Mouse (Mus musculus) thymus, postnatal 0 days (tissue): ENCODE data around the gene Osbp2. TPM values are rescaled to one million over a fixed set of nuclear protein-coding genes. Genes with fewer than 3 reads are reported as not detected.

Experiments used
- DNase-seq: peaks from one replicate; pipeline ENCODE4 v3.0.0-alpha.2; 2015; ENCODE audit warnings: low spot score
- polyA plus RNA-seq: library from polyadenylated mRNA; unstranded; fragments of >200 nt; fragmentation: Nextera tagmentation; extraction: Ambion mirVana; gene quantifications from 2 replicates; pipeline ENCODE4 v1.2.1, GENCODE M21; 2015

Gene Osbp2
- polyA plus RNA-seq, 1 experiment from 2014 or later: 0.10 TPM

DNA sequence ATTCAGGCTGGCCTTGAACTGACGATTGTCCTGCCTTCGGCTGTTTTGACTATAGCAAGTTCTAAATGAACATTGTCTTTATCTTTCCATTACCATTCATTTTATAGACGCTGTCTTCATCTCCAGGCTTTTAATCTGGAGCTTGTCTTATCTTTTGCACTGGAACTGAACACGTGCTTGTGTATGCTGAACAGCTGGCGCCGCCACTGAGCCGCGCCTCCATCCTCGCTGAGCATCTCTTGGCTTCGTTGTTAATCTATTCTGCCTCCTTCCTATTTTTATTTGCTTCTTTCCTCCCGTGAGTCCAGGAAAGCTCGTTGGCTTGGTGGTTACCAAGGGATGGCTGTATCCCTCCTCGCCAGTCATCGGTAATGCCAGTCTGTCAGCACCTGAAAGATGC is 153.5 kb downstream of the Osbp2 start:
- no peak for DNase-seq

DNA sequence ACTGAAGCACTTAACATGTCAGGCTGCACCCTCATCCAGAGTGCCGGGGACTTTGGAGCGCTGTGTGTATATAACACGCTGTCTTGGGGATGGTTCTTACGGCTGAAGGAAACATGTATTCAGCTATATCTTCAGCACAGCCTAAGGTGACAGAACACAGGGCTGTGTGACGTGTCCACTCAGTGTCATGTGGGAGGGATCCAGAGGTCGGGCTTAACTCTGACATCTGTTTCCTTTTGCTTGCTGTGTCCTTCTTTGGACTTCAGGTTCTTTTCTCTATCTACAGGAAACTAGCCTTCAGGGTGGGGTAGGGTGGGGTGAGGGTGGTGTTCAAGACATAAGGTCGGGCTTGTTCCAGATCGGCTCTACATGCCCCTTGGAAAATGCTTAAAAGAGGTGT is 156.6 kb downstream of the Osbp2 start:
- DNase-seq: no peak

DNA sequence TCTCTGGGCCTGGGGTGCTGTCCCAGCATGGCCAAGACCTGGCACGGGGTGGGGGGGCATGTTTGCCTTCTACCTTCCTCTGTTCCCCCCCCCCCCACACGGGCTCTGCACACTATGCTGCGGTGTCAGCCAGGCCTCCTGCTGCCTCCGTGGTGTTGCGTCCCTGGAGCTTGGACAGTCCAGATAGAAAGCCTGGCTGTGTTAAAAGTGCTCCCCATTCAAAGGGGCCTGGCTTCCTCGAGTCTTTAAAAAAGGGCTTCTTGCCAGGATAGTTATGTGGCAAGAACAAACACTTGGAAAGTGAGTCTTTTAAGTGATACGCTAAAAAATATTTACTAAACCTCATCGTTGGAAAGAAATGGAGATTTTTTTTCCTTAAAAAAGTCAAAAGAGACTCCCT is 159.3 kb downstream of the Osbp2 start:
- no peak for DNase-seq

DNA sequence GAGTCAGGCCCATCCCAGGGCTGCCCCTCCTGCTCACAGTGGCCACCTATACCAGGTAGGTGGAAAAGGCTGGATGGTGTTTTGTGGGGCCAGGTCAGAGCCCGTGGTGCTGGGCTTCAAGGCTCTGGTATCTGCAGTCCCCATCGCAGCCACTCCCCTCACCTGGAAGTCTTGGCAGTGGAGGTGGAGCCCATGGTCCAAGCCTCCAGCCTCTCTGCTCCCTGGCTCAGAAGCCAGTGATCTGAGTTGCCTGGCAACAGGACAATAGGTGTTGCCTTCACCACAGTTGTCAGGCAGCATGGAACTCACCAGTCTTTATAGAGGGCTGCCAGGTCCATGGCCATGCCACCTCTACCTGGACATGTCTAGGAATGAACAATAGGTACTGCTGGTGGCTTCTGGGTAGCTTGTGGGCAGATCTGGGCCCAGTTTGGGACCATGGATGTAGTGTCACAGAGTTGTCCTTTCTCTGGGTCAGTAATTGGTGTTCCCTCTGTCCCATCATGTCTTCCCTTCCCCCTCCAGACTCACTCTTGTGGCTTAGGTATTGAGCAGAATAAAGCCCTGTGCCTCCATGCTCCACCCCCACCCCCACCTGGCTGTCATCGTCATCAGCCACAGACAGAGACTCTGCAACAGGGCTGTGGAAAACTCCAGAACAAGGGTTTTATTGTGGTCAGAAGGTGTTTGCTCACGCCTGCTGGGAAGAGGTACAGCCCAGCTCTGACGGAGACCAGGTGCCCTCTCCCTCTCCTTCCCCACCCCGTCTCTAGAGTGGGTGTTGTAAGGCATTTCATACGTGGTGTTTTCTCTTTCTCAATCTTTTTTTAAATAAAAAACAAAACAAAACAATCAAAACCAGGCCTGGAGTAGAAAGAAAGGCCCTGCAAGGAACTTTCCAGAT is 160.4 kb downstream of the Osbp2 start:
- peak; percentile 2 for DNase-seq

DNA sequence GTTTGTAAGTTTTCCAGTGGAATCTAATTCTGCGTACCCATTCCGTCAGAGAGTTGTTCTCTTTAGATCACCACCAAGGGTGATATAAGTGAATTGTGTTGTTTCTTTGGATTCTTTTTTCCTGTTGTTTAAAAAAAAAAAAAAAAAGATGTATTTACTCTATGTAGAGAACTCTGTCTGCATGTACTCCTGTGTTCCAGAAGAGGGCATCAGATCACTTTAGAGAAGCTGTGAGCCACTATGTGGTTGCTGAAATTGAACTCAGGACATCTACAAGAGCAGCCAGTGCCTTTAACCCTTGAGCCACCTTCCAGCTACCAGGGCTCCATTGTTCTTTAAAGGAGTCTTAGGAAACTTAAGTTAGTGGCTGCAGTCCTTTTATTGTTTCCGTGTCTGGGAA is 166.3 kb downstream of the Osbp2 start:
- DNase-seq: no peak

DNA sequence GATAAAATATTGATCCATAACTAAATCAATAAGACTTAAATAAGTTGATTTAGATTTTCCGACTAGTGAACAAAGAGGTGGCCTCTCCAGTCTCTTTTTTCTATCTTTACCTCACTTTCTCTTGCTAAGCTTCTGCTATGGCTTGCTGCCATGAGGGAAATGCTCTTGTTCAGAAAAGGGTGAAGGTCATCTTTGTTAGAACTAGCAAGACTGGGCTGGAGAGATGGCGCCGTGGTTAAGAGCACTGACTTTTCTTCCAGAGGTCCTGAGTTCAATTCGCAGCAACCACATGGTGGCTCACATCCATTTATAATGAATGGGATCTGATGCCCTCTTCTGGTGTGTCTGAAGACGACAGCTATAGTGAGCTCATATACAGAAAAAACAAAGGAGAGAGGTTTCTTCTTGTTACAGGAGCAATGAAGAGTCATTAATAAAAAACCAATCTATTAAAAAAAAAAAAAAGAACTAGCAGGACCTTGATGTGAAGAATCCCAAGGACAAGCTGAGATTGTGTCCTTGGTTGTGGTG is 167.6 kb downstream of the Osbp2 start:
- no peak for DNase-seq

DNA sequence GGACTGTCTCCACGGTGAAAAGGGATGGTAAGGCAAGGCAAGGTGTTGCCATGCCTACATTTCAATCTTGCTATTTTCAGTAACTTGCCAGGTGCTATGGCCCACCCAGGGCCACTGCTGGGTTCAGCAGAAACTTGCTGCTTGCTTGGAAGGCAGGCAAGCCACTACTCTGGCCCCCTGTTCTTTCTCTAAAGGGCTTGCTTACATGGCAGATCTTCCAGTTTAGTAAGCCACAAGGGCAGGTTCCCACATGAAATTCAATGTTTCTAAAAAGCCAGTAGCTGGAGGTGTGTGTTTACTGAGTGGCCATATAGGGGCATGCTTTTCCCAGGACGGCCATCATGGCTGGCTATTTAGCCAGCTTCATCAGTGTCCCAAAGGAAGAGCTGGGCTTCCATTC is 172.0 kb downstream of the Osbp2 start:
- no peak for DNase-seq

DNA sequence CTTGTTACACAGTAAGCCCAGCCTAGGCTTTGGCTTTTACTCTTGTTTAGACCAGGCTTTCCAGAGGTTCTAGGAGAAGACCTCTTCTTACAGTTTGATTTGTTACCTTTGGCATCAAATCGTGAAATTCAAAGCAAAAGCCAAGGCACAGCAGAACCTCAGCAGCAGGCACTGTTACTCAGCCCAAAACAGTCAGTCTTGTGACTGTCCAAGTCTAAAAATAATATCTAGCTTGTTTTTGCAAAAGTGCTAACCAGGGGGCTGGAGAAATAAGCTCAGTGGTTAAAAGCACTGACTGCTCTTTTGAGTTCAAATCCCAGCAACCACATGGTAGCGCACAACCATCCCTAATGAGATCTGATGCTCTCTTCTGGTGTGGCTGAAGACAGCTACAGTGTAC is 176.8 kb downstream of the Osbp2 start:
- DNase-seq: no peak

DNA sequence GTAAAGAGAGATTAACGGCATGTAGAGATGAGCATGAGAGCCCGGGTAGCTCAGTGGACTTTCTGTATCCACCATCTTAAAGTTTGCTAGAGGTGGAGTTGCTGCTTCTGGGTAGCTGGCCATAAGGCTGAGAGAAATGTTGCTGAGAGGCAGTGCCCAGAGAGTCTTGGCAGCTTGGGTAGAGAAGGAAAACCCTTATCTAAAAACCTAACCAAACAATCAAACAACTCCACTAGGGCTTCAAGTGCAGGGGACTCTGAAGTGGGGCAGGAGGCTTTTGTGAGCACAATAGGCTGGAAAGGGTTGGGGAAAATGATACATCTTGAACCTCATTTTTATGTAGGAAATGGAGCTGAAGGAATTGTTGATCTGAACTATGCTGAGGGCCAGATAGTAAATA is 177.4 kb downstream of the Osbp2 start:
- no peak for DNase-seq

DNA sequence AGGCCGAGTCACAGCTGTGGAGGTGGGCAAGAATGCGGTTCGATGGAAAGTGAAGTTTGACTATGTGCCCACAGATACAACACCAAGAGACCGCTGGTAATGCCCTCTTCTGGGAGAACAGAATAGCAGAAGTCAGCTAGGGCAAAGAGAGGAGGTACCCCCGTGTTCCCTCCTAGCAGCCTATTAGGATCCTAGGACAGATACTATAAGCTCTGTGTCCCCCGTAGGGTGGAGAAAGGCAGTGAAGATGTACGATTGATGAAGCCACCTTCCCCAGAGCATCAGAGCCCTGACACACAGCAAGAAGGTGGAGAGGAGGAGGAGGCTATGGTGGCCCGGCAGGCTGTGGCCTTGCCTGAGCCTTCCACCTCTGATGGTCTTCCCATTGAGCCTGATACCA is 178.3 kb downstream of the Osbp2 start:
- no peak for DNase-seq

DNA sequence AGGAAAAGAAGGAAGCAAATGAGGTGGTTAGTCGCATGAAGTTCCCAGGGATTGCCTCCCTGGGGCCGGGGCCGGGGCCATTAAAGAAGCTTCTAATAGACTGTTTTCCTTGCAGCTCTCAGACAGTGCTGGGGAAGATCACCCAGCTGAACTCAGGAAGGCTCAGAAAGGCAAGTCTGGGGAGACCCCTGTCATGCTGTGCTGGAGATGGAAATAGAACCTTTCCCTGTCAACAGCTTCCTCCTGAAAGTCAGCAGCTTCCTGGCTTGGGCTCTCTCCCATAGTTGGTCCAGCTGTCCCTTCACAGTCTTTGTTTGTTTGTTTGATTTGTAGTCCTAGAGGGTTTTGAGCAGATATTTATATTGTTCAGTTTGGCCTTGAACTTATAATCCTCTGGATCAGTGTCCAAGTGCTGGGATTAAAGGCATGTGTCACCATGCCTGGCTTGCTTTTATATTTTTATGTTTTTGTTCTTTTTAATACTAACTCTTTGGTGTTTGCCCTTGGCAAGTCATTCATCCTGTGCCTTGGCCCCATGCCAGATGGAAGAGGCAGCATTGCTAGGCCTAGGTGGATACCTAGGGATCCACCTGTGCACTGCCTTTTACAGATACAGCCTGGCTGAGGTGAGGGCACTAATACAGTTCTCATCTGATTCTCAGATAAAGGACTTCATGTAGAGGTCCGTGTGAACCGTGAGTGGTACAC is 178.8 kb downstream of the Osbp2 start:
- DNase-seq: no peak

DNA sequence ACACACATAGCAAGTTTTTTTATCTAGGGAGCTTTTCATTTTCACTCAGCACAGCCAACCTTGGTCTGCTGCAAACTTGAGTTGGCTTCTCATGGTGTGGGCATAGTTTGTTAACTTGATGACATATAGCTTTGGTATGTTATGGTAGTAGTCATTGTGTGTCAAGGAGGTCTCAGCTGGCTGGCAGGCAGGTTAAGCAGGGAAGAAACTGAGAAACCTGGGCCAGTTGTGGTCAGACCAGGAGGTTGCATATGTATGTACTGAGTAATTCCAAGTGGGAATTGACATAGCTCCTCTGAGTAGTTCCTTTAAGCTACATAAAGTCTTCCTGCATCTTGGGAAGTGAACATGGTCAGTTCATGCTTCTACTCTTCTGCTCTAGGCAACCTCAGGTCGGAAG is 179.5 kb downstream of the Osbp2 start:
- DNase-seq: no peak

DNA sequence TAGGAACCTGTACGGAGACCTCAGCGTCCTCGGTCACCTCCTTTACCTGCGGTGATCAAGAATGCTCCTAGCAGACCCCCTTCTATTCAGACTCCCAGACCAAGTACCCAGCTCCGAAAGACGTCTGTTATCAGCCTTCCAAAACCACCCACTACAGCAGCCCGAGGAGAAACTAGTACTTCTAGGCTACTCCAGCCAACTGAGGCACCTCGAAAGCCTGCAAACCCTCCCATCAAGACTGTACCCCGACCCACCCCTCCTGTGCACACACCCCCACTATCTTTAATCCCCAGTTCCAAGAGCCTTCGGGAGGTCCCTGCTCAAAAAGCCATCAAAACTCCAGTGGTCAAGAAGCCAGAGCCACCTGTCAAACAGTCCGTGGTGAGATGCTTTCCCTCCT is 180.0 kb downstream of the Osbp2 start:
- DNase-seq: no peak

DNA sequence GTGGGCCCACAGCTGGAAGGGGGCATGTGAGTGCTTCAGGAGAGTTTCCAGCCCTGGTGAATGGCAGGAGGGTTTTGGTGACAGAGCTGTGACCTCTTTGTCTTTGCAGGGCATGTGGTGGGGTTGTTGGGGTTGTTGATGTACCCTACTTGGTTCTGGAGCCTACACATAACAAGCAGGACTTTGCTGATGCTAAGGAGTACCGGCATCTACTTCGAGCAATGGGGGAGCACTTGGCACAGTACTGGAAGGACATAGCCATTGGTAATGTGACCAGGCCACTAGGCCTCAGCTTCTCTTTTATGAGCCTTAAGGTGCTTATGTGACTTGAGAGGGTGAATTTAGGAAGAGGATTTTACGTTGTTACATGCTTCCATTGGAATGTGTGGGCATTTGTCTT is 183.9 kb downstream of the Osbp2 start:
- no peak for DNase-seq

DNA sequence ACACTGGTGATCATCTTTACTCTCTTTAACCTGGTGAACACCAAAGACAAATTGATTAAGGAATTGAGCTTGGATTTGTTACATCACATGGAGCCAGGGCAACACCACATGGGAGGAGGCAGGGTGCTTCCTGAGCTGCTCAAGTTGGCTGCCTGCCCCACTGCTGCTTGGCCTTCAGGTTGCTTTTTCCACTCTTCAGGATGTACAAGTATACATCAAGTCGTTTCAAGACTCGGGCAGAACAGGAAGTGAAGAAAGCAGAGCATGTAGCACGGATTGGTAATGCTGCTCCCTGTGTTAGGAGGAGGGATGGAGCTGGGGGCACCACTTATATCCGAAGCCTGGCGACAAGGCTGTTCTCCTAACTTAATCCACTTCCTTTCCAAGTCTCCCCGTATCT is 186.5 kb downstream of the Osbp2 start:
- DNase-seq: no peak

DNA sequence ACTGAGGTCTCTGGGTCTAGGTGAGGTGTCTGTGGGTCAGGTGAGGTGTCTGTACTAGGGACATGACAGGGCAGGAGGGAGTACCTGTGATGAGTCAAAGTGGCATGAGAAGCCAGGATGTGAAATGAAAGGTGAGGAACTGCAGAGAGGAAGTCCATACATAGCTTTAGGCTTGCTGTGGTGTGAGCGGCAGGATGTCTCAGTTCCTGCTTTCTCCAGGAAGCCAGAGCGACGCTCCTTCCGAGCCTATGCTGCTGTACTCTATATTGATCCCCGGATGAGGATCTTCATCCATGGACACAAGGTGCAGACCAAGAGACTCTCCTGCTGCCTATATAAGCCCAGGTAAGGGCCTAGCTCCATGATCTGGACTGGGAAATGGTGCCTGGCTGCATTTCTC is 187.3 kb downstream of the Osbp2 start:
- DNase-seq: no peak

DNA sequence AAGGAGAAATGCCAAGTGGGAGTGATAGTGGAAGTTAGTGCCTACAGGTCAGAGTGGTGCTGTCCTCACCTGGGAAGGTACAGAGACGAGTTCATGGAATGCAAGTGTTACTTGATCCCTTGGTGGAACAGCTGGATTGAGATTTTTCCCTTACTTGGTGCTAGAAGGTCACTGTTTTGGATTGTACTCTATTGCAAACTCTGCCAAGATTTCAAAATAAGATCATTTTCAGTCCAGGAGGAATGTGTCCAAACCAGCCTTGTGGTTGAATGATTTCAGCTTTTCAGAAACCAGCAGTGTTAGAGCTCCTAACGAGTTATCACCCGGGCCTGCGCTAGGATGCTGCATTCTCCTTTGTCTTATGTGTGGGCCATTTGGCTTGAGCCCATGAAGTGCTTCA is 189.2 kb downstream of the Osbp2 start:
- DNase-seq: no peak

DNA sequence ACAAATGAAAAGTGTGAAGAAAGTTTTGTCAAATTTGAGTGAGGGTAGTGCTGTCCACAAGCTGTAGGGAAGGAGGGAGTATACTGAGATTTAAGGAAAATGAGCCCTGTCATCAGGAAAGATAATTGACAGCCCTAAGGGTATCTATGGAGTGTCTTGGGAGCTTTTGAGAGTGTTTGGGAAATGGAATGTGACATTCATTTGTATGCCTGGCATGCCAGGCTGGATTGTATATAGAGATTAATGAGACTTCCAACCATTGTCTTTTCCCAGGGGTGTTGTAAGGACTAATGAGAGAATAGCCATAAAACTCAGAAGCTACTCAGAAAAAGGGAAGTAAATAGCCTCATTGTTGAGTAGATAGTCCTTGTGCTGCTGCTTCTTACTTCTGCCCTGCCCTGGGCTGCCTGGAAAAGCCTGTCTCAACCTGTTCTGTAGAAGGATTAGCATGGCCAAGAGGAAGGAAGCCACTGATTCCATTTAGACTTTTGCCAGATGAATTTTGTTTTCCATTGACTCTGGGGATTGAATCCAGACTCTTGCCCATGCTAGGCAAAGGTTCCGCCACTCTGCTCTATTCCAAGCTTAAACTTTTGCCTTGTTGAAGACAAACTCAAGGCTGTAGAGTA is 192.6 kb downstream of the Osbp2 start:
- DNase-seq: no peak

DNA sequence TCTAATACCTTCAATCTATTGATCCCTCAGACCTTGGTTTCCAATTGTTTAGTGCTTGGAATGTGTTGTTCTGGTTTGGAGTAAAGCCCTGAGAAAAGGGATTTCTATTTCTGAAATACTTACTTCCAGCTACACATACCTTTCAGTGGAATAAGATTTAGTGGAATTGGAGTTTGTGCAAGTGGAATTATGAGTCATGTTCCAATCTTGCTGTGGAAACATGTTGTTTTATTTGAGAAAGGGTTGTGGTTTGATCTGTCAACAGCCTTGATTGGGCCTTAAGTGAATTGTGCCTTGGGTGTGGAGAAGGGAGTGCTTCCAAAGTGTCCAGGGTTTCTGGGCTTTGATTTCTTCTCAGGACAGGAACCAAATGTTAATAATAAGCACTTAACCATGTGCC is 193.9 kb downstream of the Osbp2 start:
- DNase-seq: no peak

DNA sequence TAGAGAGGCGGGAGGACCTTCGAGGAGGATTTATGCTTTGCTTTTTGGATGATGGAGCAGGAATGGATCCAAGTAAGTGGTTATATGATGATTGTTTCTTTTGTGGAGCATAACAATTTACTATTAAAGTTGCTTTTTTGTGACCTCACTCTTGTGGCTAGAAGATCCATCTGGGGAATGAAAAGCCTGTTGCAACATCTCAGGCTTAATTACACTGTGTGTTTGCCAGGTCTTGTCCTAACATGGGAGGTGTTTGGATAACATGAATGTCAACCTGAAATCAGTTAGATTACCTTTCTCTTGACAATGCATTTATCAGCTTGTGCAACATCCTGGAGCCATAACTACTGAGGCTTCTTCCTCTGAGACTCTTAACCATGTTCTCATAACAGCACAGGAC is 194.9 kb downstream of the Osbp2 start:
- DNase-seq: no peak

DNA sequence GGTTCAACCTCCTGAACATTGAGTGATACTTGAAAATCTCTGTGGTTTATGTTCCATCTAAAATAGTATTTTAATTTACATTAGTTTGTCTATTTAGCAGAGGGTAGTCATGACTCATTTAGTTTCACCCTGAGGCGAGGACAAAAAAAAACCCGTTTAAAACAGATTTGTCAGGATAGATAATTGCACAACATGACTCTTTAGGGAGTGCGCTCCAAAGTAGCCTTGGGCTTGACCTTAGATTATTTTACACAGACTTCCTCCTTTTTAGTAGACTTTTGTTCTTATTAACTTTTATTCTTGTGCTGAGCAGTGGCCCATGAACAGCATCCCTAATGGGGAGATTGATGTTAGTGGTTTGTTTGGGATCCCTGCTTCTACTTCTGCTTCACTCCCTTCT is 196.2 kb downstream of the Osbp2 start:
- DNase-seq: no peak

DNA sequence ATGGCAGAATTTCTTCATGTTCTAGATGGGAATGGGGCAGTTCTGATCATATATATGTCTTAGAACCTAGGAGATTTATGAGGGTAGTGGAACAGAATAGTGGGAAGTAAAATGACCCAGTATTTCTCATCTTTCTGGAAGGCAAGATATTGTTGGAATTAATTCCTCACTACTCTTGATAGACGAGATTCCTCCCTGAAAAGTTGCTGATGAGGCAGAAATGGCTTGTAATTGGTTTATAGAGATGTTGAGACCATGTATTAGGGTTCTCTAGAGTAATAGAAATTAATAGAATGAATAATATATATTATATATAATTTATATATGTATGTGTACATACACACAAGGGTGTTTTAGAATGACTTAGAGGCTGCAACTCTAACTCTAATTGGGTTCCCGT is 201.7 kb downstream of the Osbp2 start:
- no peak for DNase-seq
